Comparison of ENCODE assay signal across 8 mouse cellular contexts in the genomic region with DNA sequence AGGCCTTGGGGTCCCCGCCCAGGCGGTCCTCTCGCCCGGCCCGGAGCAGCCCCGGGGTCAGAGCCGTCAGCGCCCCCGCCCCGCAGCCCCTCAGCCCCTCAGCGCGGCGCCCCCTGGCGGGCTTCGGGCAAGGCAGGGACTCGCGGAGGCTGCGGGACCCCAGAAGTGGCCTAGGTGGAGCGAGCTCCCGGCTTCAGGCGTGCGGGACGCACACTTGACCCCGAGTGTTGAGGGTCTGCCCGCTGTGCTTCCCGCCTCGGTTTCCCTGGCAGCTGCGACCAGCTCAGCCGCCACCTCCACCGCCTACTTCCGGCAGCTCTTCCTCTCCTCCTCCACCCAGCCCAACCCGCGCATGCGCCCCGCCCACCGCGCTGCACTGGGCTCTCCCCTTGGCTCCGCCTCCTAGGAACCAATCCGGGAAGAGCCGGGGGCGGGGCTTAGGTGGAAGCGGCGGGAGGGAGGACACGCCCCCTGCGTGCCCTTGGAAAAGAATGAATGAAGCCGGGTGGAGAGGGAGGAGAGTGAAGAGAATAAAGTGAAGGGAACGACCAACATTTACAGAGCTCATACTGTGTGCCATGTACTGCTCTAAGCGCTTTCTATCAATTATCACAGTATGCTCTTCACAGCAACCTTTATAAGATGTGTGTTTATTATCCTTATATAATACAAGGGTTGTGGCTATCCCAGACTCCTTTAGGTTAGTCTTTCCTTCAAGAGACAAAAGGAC. TPM values are rescaled to one million over a fixed set of nuclear protein-coding genes. Genes with fewer than 3 reads are reported as not detected.
DNase-seq lines count a peak whose midpoint lies in the region; ATAC-seq and TF ChIP-seq lines count a peak whose summit lies in the region.

A gene (minus strand): TSS at position 320 of the 730 bp plus-strand sequence.

- H3K79me2 ChIP-seq in liver, adult 2 months (ENCODE audit: control insufficient read depth, insufficient read depth, low read length), result peaks cover 25% of the 10 kb centered on the region; the same call in 1 of the 2 replicates
- H3K79me2 ChIP-seq in myocyte (ENCODE audit: control insufficient read depth, insufficient read depth), result peaks cover 46% of the 10 kb centered on the region

- ATAC-seq in erythroblast, adult 5-6 weeks (replicated peaks; ENCODE audit: low FRiP score, poor library complexity, severe bottlenecking), result peak; percentile 90
- ATAC-seq in heart, embryonic 11.5 days (replicated peaks; ENCODE audit: insufficient number of reproducible peaks, low FRiP score, low TSS enrichment), result peak; percentile 98
- ATAC-seq in kidney, embryonic 16.5 days (ENCODE audit: low FRiP score, low TSS enrichment), result peak; percentile 96

- H3K27me3 ChIP-seq in heart, embryonic 11.5 days (ENCODE audit: control insufficient read depth, insufficient read depth, low read length), result no peaks in the 10 kb centered on the region
- no peaks in the 10 kb centered on the region for H3K27me3 ChIP-seq in kidney, embryonic 16.5 days (ENCODE audit: insufficient read depth, low read length)
- H3K27me3 ChIP-seq in liver, adult 2 months (ENCODE audit: control insufficient read depth, insufficient read depth, low read length), result no peaks in the 10 kb centered on the region
- H3K27me3 ChIP-seq in myocyte (ENCODE audit: control insufficient read depth, insufficient read depth, insufficient read length), result no peaks in the 10 kb centered on the region
- H3K27me3 ChIP-seq in splenic B cell, adult 2 months (ENCODE audit: control insufficient read depth, insufficient read depth, low read length, poor library complexity, severe bottlenecking), result no peaks in the 10 kb centered on the region

- H3K36me3 ChIP-seq in heart, embryonic 11.5 days (ENCODE audit: control insufficient read depth, insufficient read depth, low read length), result no peaks in the 10 kb centered on the region
- no peaks in the 10 kb centered on the region for H3K36me3 ChIP-seq in kidney, embryonic 16.5 days (ENCODE audit: insufficient read depth, low read length)
- H3K36me3 ChIP-seq in liver, adult 2 months (ENCODE audit: control insufficient read depth, insufficient read depth, low read length), result no peaks in the 10 kb centered on the region
- no peaks in the 10 kb centered on the region for H3K36me3 ChIP-seq in myocyte (ENCODE audit: control insufficient read depth, insufficient read depth)
- H3K36me3 ChIP-seq in splenic B cell, adult 2 months (ENCODE audit: control insufficient read depth, insufficient read depth, low read length, poor library complexity, severe bottlenecking), result no peaks in the 10 kb centered on the region

- peak; percentile 55 for TF ChIP-seq CTCF in liver, adult 2 months (IDR thresholded peaks at IDR 0.05; ENCODE audit: low read depth, low read length)

- H3K4me3 ChIP-seq in heart, embryonic 11.5 days (ENCODE audit: low read depth, low read length), result peak within 1 kb of the TSS; percentile 99
- peak within 1 kb of the TSS; percentile 95 for H3K4me3 ChIP-seq in kidney, embryonic 16.5 days (ENCODE audit: low read length)
- H3K4me3 ChIP-seq in liver, adult 2 months (ENCODE audit: insufficient read depth, low read depth, low read length), result peak within 1 kb of the TSS; percentile 99
- peak within 1 kb of the TSS; percentile 82 for H3K4me3 ChIP-seq in myocyte

- H3K9ac ChIP-seq in heart, embryonic 11.5 days (ENCODE audit: low read depth, low read length), result peak within 1 kb of the TSS; percentile 81
- peak within 1 kb of the TSS; percentile 92 for H3K9ac ChIP-seq in kidney, embryonic 16.5 days (replicated peaks; ENCODE audit: low read length)
- peak within 1 kb of the TSS; percentile 97 for H3K9ac ChIP-seq in liver, adult 2 months (ENCODE audit: low read depth, low read length)

- DNase-seq in B cell, adult 2 months, result peak; percentile 91 to 94
- peak; percentile 98 for DNase-seq in brain, adult 2 months (ENCODE audit: low read depth, low spot score)
- peak; percentile 84 for DNase-seq in liver, adult 2 months (ENCODE audit: extremely low read depth, low read depth, low spot score)
- DNase-seq in splenic B cell, adult 2 months (ENCODE audit: low read depth, low spot score), result peak; percentile 92

- H3K27ac ChIP-seq in heart, embryonic 11.5 days (ENCODE audit: low read depth, low read length), result peak within 1 kb of the TSS; percentile 70
- H3K27ac ChIP-seq in kidney, embryonic 16.5 days (ENCODE audit: low read length), result 0 out of 2 replicates have a peak within 1 kb of the TSS, but pooled peaks have one; percentile 36
- peak within 1 kb of the TSS; percentile 92 for H3K27ac ChIP-seq in liver, adult 2 months (replicated peaks; ENCODE audit: insufficient read depth, low read depth, low read length)

- peak; percentile 90 for TF ChIP-seq POLR2A in liver, adult 2 months (IDR thresholded peaks at IDR 0.05; ENCODE audit: extremely low read depth, insufficient read depth, low read length)
- TF ChIP-seq POLR2A in myocyte (IDR thresholded peaks at IDR 0.05; ENCODE audit: insufficient read length, low read depth), result peak; percentile 98

- no peaks in the 10 kb centered on the region for H3K9me3 ChIP-seq in heart, embryonic 11.5 days (replicated peaks; ENCODE audit: control insufficient read depth, low read length)
- no peaks in the 10 kb centered on the region for H3K9me3 ChIP-seq in kidney, embryonic 16.5 days (ENCODE audit: low read length)

- H3ac ChIP-seq in myocyte (ENCODE audit: control insufficient read depth, insufficient read length), result peak within 1 kb of the TSS; percentile 76

- WGBS in heart, embryonic 11.5 days (ENCODE audit: insufficient replicate concordance), result under 1% methylated on average over 38 of the region's 48 CpGs
- under 1% methylated on average over 34 of the region's 48 CpGs for WGBS in kidney, embryonic 16.5 days
- WGBS in liver, adult 2 months, result 1% methylated on average over 47 of the region's 48 CpGs

- peaks cover 21% of the 10 kb centered on the region for H3K4me1 ChIP-seq in heart, embryonic 11.5 days (ENCODE audit: control insufficient read depth, insufficient read depth, low read length)
- peaks cover 21% of the 10 kb centered on the region for H3K4me1 ChIP-seq in kidney, embryonic 16.5 days (ENCODE audit: insufficient read depth, low read length)
- H3K4me1 ChIP-seq in liver, adult 2 months (ENCODE audit: control insufficient read depth, insufficient read depth, low read length), result peaks cover 25% of the 10 kb centered on the region

- H3K4me2 ChIP-seq in heart, embryonic 11.5 days, result peak within 1 kb of the TSS; percentile 93
- peak within 1 kb of the TSS; percentile 87 for H3K4me2 ChIP-seq in kidney, embryonic 16.5 days (replicated peaks; ENCODE audit: low read depth, low read length)
- H3K4me2 ChIP-seq in myocyte (ENCODE audit: low read depth), result peak within 1 kb of the TSS; percentile 82

TF ChIP-seq in myocyte, 11 proteins besides CTCF, POLR2A, EP300 and RAD21:
- TF ChIP-seq MAX (IDR thresholded peaks at IDR 0.05; ENCODE audit: low read depth), result no peak
- TF ChIP-seq MYOD1 (IDR thresholded peaks at IDR 0.05; ENCODE audit: control insufficient read depth in 1 of 3, insufficient read length in 2 of 3, low read depth in 2 of 3), result peak in 2 of 3 experiments; percentile 48 to 53
- peak in 1 of 3 experiments; percentile 56 for TF ChIP-seq MYOG (IDR thresholded peaks at IDR 0.05; ENCODE audit: control insufficient read depth in 1 of 3, insufficient read depth in 1 of 3, insufficient read length in 2 of 3, low read depth in 2 of 3)
- peak; percentile 98 for TF ChIP-seq POLR2AphosphoS2 (IDR thresholded peaks at IDR 0.05; ENCODE audit: insufficient read length, low read depth)

RNA-seq across cellular contexts. Expression of the gene that starts here (rescaled TPM):
- 29.4 and 36.4 TPM in 2 replicates for total RNA-seq in erythroblast, adult 5-6 weeks (2015; ENCODE audit: low replicate concordance)
- 25.5 and 27.3 TPM in 2 replicates for total RNA-seq in erythroblast, adult 5-6 weeks (2017; ENCODE audit: low replicate concordance)
- 12.8 and 14.5 TPM in 2 replicates for polyA plus RNA-seq in heart, embryonic 11.5 days (2014; fragmentation: Nextera tagmentation; extraction: Ambion mirVana)
- 12.9 and 15.0 TPM in 2 replicates for polyA plus RNA-seq in kidney, embryonic 16.5 days (2015; fragmentation: Nextera tagmentation; extraction: Ambion mirVana)
- total RNA-seq in liver, adult 2 months (2014; rRNA removed), result 13.7 and 16.9 TPM in 2 replicates
- polyA plus RNA-seq in liver, adult 2 months (2012; rRNA removed), result 19.2 and 20.8 TPM in 2 replicates
- 31.3 TPM for polyA plus RNA-seq in myocyte (2012; fragmentation: generic; extraction: Trizol)

Comparison
In these comparisons a context has a peak if more than half of its experiments do, and no peak if none do; other contexts are left out.
1. Peak in every context shown above with its lines: DNase-seq, ATAC-seq, H3K4me3 ChIP-seq and H3K27ac ChIP-seq.
2. H3K27ac ChIP-seq: peak in every context shown above with its lines; median percentile 92 in liver, adult 2 months; 70 in heart, embryonic 11.5 days; 36 in kidney, embryonic 16.5 days.